Mouse (Mus musculus): ENCODE data around the gene Ang2.
"Not testable (repeated sequence)": the region's sequence is repeated elsewhere in the genome, so short reads cannot be mapped to it uniquely, and the experiment has no call there.

- TF ChIP-seq CEBPB (IDR thresholded peaks at IDR 0.05; ENCODE audit: insufficient read depth, poor library complexity, severe bottlenecking); POLR2A (IDR thresholded peaks at IDR 0.05; ENCODE audit: insufficient read length, low read depth): not testable (repeated sequence)
These were observed 37.0 kb downstream of the Ang2 start, which contains the start of gene Rnase2b for GRCm38 (mm10) chr14:51161976-51162375.

Data from myocyte (in vitro differentiated cells).